Mouse (Mus musculus): ENCODE measurements around the gene Kat2b. TPM values are rescaled to one million over a fixed set of nuclear protein-coding genes. Genes with fewer than 3 reads are reported as not detected.
"Not testable (repeated sequence)": the region's sequence is repeated elsewhere in the genome, so short reads cannot be mapped to it uniquely, and the experiment has no call there.

Gene Kat2b
- total RNA-seq, 2 experiments from 2014 or later, result 29.3 to 72.1 TPM

DNA sequence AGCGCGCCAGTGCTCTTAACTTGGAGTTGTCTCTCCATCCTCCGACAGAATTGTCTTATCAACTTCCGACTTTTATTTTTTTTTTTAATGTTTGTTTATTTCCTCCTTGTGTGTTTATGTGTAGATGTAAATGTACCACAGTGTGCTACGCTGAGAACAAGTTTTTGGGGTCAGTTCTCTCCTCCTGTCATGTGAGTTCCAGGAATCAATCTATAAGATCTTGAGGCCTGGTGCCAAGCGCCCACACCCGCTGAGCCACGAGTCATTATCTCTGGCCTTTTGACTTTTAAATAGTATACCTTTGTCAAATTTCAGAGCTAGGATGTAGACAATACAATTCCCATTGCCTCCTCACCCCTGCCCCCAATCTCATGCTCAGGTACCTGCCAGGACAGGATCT lies 28.9 kb downstream of the Kat2b start:
- no peak for ATAC-seq (replicated peaks; ENCODE audit: low FRiP score, poor library complexity, severe bottlenecking)

GRCm38 (mm10) chr17:53596314-53596882 lies 29.7 kb downstream of the Kat2b start:
- peak; percentile 92 for ATAC-seq (replicated peaks; ENCODE audit: low FRiP score, poor library complexity, severe bottlenecking)

- no peak for ATAC-seq (replicated peaks; ENCODE audit: low FRiP score, poor library complexity, severe bottlenecking)
These were observed 30.5 kb downstream of the Kat2b start for GRCm38 (mm10) chr17:53596941-53597790.

- ATAC-seq (replicated peaks; ENCODE audit: low FRiP score, poor library complexity, severe bottlenecking), result no peak
These were observed 31.9 kb downstream of the Kat2b start for GRCm38 (mm10) chr17:53598571-53598970.

GRCm38 (mm10) chr17:53603236-53603635 lies 36.6 kb downstream of the Kat2b start:
- ATAC-seq (replicated peaks; ENCODE audit: low FRiP score, poor library complexity, severe bottlenecking), result not testable (repeated sequence)

DNA sequence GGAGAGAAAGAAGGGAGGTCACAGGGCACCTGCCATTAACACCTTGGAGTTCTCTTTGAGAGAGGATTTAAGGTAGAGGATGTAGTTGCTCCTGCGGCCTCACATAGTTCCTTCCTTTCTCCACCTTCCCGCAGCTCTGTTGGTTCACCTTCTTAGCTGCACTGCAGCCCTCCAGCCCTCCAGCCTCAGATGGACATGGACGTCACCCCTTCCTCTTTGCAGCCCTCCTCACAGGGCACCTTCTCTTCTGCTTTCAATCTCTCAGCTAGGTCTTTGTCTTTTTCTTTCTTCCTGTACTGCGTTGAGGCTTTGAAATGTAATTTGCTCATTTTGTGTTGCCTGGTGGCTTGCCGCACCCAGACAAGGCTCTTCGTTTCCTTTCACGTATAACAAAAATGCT lies 39.4 kb downstream of the Kat2b start:
- not testable (repeated sequence) for ATAC-seq (replicated peaks; ENCODE audit: low FRiP score, poor library complexity, severe bottlenecking)

DNA sequence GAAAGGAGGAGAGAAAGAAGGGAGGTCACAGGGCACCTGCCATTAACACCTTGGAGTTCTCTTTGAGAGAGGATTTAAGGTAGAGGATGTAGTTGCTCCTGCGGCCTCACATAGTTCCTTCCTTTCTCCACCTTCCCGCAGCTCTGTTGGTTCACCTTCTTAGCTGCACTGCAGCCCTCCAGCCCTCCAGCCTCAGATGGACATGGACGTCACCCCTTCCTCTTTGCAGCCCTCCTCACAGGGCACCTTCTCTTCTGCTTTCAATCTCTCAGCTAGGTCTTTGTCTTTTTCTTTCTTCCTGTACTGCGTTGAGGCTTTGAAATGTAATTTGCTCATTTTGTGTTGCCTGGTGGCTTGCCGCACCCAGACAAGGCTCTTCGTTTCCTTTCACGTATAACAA lies 42.3 kb downstream of the Kat2b start:
- ATAC-seq (replicated peaks; ENCODE audit: low FRiP score, poor library complexity, severe bottlenecking), result not testable (repeated sequence)

GRCm38 (mm10) chr17:53617295-53617957 lies 50.8 kb downstream of the Kat2b start:
- ATAC-seq (replicated peaks; ENCODE audit: low FRiP score, poor library complexity, severe bottlenecking), result no peak

DNA sequence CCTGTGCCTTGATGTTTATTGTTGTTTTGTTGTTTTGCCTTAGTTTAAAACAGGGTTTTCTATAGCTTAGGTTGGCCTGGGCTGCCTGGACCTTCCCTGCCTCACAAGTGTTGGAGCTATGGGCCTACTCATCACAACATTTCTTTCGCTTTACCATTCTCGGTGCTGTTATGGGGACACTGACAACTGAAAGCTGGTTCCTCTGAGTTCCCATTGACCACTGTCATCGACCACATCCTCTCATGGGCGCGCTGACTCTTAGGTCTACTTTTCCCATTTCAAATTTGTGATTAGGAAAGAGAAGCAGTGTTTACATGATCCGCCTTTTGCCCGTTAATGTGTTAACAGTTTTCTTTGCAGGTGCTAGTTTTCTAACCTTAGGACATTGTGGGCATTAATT lies 51.7 kb downstream of the Kat2b start:
- ATAC-seq (replicated peaks; ENCODE audit: low FRiP score, poor library complexity, severe bottlenecking), result no peak

- no peak for ATAC-seq (replicated peaks; ENCODE audit: low FRiP score, poor library complexity, severe bottlenecking)
These were observed 52.7 kb downstream of the Kat2b start for GRCm38 (mm10) chr17:53619391-53619790.

DNA sequence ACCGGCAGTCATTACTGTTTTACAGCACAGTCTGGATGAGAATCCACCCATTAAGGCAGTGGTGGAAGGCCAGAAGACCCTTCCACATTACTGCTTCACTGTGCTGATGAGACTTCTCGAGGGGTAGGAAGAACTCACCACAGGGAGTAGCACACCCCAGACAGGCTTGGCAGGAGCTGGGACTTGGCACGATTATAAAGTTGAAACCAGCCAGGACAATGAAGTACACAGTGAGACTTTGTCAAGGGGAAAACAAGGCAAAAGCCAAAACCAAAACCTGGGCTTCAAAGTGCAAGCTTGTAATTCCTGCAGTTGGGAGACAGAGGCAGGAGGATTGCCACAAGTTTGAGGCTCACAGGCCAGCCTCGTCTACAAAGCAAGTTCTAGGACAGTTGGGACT lies 54.0 kb downstream of the Kat2b start:
- ATAC-seq (replicated peaks; ENCODE audit: low FRiP score, poor library complexity, severe bottlenecking), result no peak

- ATAC-seq (replicated peaks; ENCODE audit: low FRiP score, poor library complexity, severe bottlenecking), result no peak
These were observed 55.5 kb downstream of the Kat2b start for GRCm38 (mm10) chr17:53622125-53622524.

- ATAC-seq (replicated peaks; ENCODE audit: low FRiP score, poor library complexity, severe bottlenecking), result no peak
These were observed 57.1 kb downstream of the Kat2b start for GRCm38 (mm10) chr17:53623762-53624161.

GRCm38 (mm10) chr17:53626160-53626559 lies 59.5 kb downstream of the Kat2b start:
- ATAC-seq (replicated peaks; ENCODE audit: low FRiP score, poor library complexity, severe bottlenecking), result no peak

GRCm38 (mm10) chr17:53627497-53627896 lies 60.8 kb downstream of the Kat2b start:
- no peak for ATAC-seq (replicated peaks; ENCODE audit: low FRiP score, poor library complexity, severe bottlenecking)

DNA sequence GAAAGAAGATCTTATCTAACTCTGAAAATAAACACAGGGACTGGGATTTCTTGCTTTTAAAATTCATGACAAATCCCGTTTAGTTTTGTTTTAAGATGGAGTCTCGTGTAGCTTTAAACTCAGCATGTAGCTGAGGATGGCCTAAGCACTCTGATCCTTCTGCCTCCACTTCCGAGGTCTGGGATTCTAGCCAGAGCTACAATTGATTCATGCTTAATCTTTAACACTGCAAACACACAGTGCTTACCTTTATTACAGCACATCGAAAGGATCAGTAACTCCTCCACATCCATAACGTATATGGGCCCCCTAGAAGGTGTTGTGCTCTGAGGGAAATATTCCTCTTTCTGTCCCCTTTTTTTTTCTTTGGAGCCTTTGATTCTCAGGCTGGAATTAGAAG lies 61.5 kb downstream of the Kat2b start:
- ATAC-seq (replicated peaks; ENCODE audit: low FRiP score, poor library complexity, severe bottlenecking), result no peak

- ATAC-seq (replicated peaks; ENCODE audit: low FRiP score, poor library complexity, severe bottlenecking), result no peak
These were observed 64.7 kb downstream of the Kat2b start for GRCm38 (mm10) chr17:53631344-53631743.

DNA sequence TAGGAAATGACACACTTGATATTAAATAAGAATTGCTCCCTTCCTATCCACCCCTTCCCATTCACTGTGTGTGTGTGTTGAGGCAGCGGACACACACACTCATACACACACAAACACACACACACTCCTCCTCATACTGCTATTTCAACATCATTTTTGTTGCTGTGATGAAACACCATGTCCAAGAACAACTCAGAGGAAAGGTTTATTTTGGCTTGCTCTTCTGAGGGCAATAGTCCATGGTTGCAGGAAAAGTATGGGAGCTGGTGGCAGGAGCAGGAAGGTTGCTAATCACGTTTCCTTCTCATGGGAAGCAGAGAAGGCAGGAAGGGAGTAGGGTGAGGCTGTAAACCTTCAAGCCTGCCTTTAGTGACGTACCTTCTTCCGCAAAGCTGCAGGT lies 76.7 kb downstream of the Kat2b start:
- ATAC-seq (replicated peaks; ENCODE audit: low FRiP score, poor library complexity, severe bottlenecking), result no peak

GRCm38 (mm10) chr17:53650251-53650661 lies 83.6 kb downstream of the Kat2b start:
- no peak for ATAC-seq (replicated peaks; ENCODE audit: low FRiP score, poor library complexity, severe bottlenecking)

GRCm38 (mm10) chr17:53654596-53654995 lies 87.9 kb downstream of the Kat2b start:
- no peak for ATAC-seq (replicated peaks; ENCODE audit: low FRiP score, poor library complexity, severe bottlenecking)

- no peak for ATAC-seq (replicated peaks; ENCODE audit: low FRiP score, poor library complexity, severe bottlenecking)
These were observed 88.4 kb downstream of the Kat2b start for GRCm38 (mm10) chr17:53655081-53655480.

All from erythroid progenitor cell, adult 5-6 weeks (primary cell).